Mouse (Mus musculus) spleen, adult 2 months (tissue): ENCODE measurements around the gene Stn1. TPM values are rescaled to one million over a fixed set of nuclear protein-coding genes. Genes with fewer than 3 reads are reported as not detected.
A peak's percentile ranks its signal among the peaks of the same experiment; 100 is the strongest.

Experiments used
- DNase-seq, 2 experiments: peaks; one replicate each; pipeline versions ENCODE4 v3.0.0 to v3.0.0-alpha.2; 2012 to 2021; ENCODE audit warnings: low spot score in 2 of 2, low read depth in 1 of 2
- H3K27ac ChIP-seq: fragments of 200-500 bp; 2 replicates; pipeline ENCODE4 v1.5.1; 2012; ENCODE audit warnings: low read length, inconsistent platforms; ENCODE audit not compliant: insufficient read depth
- H3K27me3 ChIP-seq: fragments of 200-500 bp; 2 replicates; pipeline ENCODE4 v1.6.1; 2012; ENCODE audit warnings: mild to moderate bottlenecking, moderate library complexity, low read length, inconsistent platforms; ENCODE audit not compliant: control insufficient read depth, insufficient read depth
- H3K36me3 ChIP-seq: fragments of 200-500 bp; 2 replicates; pipeline ENCODE4 v1.6.1; 2012; ENCODE audit warnings: mild to moderate bottlenecking, low read length, inconsistent platforms; ENCODE audit not compliant: control insufficient read depth, insufficient read depth
- H3K4me1 ChIP-seq: fragments of 200-500 bp; 2 replicates; pipeline ENCODE4 v1.6.1; 2011; ENCODE audit warnings: inconsistent platforms; ENCODE audit not compliant: control insufficient read depth, insufficient read depth, insufficient read length
- H3K4me3 ChIP-seq: fragments of 200-500 bp; 2 replicates; pipeline ENCODE4 v1.5.1; 2011; ENCODE audit warnings: mild to moderate bottlenecking, inconsistent platforms; ENCODE audit not compliant: insufficient read depth, insufficient read length; ENCODE audit errors: extremely low read depth
- CTCF ChIP-seq: fragments of 200-500 bp; IDR thresholded peaks from 2 replicates; pipeline ENCODE4 v1.5.1; 2011; ENCODE audit warnings: mild to moderate bottlenecking, inconsistent platforms; ENCODE audit not compliant: insufficient read depth, insufficient read length, insufficient replicate concordance; ENCODE audit errors: extremely low read depth
- POLR2A ChIP-seq: fragments of 200-500 bp; IDR thresholded peaks from 2 replicates; pipeline ENCODE4 v1.6.1; 2011; ENCODE audit warnings: low read depth, low read length, inconsistent platforms
- WGBS: fragments of 180-500 bp; shearing (Covaris S2); methylation state at CpG from one replicate; pipeline ENCODE4 v1.1.7; 2018; 5-methylcytosine and 5-hydroxymethylcytosine counted together
- polyA plus RNA-seq: library from polyadenylated mRNA; depleted of rRNA; stranded (reverse); fragments of >200 nt; gene quantifications from 2 replicates; pipeline ENCODE4 v1.2.3, GENCODE M21; 2012; rRNA removed

Stn1 gene
- polyA plus RNA-seq = 11.1 and 12.1 TPM in 2 replicates

- H3K36me3 ChIP-seq = no peaks in the 10 kb centered on the region
- TF ChIP-seq CTCF = no peak
- no peak; the same call in 1 of the 2 replicates for TF ChIP-seq POLR2A
- H3K4me3 ChIP-seq = peak within 1 kb of the TSS; percentile 68
- WGBS = 2% methylated on average over 10 of the region's 10 CpGs
- peaks cover 10% of the 10 kb centered on the region; the same call in 1 of the 2 replicates for H3K4me1 ChIP-seq
- no peak for DNase-seq
- no peaks in the 10 kb centered on the region for H3K27me3 ChIP-seq
- H3K27ac ChIP-seq = peak within 1 kb of the TSS; percentile 88
Observed at GRCm38 (mm10) chr19:47537300-47537792, at the start of gene Stn1. Gene Stn1 (minus strand): TSS chr19:47537507.

GRCm38 (mm10) chr19:47587009-47587408, 49.7 kb upstream of the Stn1 start:
- Histone ChIP-seq H3K27ac (no peak overlapping the region), H3K36me3 (no peaks in the 10 kb centered on the region), H3K4me3 (no peak overlapping the region), H3K27me3 (no peaks in the 10 kb centered on the region), H3K4me1 (no peaks in the 10 kb centered on the region; the same call in 1 of the 2 replicates)
- no peak for DNase-seq
- WGBS = 95% methylated on average over 1 of the region's 1 CpGs
- TF ChIP-seq POLR2A (no peak), CTCF (no peak)

- TF ChIP-seq CTCF = no peak
- no peak for TF ChIP-seq POLR2A
- Histone ChIP-seq H3K4me1 (peaks cover 6% of the 10 kb centered on the region), H3K36me3 (no peaks in the 10 kb centered on the region), H3K4me3 (no peak overlapping the region), H3K27ac (no peak overlapping the region), H3K27me3 (no peaks in the 10 kb centered on the region)
- DNase-seq = no peak
- WGBS = 91% methylated on average over 1 of the region's 1 CpGs
Observed at GRCm38 (mm10) chr19:47585772-47586171, 48.5 kb upstream of the Stn1 start.

- TF ChIP-seq POLR2A (no peak), CTCF (no peak)
- DNase-seq = peak in 1 of 2 experiments; percentile 6
- 2% methylated on average over 90 of the region's 96 CpGs for WGBS
- H3K27ac ChIP-seq = peak overlapping the region; percentile 59; the same call in 1 of the 2 replicates
- peaks cover 6% of the 10 kb centered on the region for H3K4me1 ChIP-seq
- H3K27me3 ChIP-seq = no peaks in the 10 kb centered on the region
- no peaks in the 10 kb centered on the region for H3K36me3 ChIP-seq
- H3K4me3 ChIP-seq = peak overlapping the region; percentile 62
Observed at GRCm38 (mm10) chr19:47579788-47580631, 42.7 kb upstream of the Stn1 start.

- Histone ChIP-seq H3K4me1 (peaks cover 6% of the 10 kb centered on the region), H3K27me3 (no peaks in the 10 kb centered on the region), H3K27ac (peak within 1 kb of the TSS; percentile 60), H3K4me3 (peak within 1 kb of the TSS; percentile 71), H3K36me3 (no peaks in the 10 kb centered on the region)
- peak; percentile 61 for TF ChIP-seq POLR2A
- no peak for TF ChIP-seq CTCF
- 1% methylated on average over 83 of the region's 83 CpGs for WGBS
- peak; percentile 70 to 72 for DNase-seq
Observed at GRCm38 (mm10) chr19:47579225-47579787, 42.0 kb upstream of the Stn1 start, which contains the start of gene Slk. Gene Slk (plus strand): TSS chr19:47579678.

- Histone ChIP-seq H3K4me1 (peaks cover 6% of the 10 kb centered on the region), H3K27me3 (no peaks in the 10 kb centered on the region), H3K4me3 (peak overlapping the region; percentile 71; the same call in 1 of the 2 replicates), H3K36me3 (no peaks in the 10 kb centered on the region), H3K27ac (peak overlapping the region; percentile 60)
- no peak for DNase-seq
- 46% methylated on average over 13 of the region's 13 CpGs for WGBS
- TF ChIP-seq CTCF = no peak
- TF ChIP-seq POLR2A = no peak
Observed at GRCm38 (mm10) chr19:47578581-47579224, 41.4 kb upstream of the Stn1 start.
